Mouse (Mus musculus): ENCODE results near the gene Ttc39a. TPM values are rescaled to one million over a fixed set of nuclear protein-coding genes. Genes with fewer than 3 reads are reported as not detected.
A peak's percentile ranks its signal among the peaks of the same experiment; 100 is the strongest.

Gene Ttc39a
- total RNA-seq, 2 experiments from 2014 or later: 0.83 to 1.1 TPM

DNA sequence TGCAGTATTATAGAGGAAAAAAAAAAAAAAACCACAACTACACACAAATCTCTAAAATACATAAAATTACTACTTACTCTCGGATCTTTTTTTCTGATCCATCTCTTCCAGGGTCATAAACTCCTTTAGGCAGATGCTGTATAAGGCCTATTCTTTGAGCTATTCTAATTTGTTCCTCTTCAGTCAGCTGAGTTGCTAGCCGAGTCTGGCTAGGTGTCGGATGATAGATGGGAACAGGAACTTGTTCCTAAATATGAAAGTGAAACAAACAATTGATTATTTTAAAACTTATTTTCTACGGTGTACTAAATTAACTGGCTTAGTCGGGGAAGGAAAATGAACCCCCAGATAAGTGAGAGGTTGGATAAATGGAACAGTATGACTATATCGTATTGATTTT lies 50.4 kb downstream of the Ttc39a start:
- no peak for DNase-seq (ENCODE audit: low spot score in 2 of 2)

DNA sequence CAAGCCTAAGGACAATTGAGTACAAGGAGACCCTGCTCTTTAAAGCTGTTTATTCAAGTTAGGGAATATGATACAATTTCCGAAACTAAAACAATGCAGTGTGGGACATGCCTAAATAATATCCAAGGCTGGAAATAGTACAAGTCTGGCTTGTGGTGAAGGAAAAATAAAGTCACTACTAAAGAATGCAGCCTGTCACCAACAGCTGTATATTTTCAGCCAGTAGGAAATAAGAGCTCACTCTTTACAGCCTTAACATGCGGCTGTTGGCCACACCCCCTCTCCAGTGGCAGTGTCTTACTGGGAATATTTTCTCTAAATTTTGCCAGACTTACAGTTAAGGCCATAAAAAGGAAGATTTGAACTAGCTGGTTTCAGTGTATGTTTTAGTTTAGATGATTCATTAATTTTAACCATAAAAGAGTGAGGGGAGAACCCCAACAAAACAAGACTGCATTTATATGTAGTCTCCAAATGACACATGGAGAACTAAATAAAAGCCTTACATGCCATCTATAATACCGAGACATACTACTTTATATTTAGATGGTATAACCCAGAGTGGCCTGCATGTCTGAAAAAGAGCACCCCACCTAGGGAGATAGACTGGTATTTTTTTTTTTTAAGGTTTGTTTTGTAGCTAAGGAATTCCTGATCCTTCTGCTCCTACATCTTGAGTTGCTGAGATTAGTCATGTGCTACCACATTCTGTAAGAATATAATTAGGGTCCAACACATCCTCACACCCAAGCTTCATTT lies 54.2 kb downstream of the Ttc39a start:
- DNase-seq (ENCODE audit: low spot score in 2 of 2): no peak

DNA sequence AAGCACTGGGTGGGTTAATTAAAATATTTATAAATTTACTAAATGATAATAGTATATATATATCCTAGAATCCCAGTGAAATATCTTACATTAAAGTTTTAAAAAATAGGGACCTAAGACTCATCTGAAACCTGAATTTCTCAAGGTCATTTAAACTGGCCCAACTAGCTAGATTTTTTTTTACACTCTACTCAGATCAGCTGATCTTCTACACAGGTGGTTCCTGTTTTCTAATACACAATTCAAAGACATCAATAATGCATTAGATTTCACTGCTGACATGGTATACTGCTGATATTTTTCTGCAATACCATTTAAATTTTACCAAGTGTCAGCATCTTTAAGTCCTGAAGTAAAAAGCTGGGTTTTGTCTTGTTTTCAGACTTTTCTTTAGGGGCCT lies 57.5 kb downstream of the Ttc39a start:
- DNase-seq (ENCODE audit: low spot score in 2 of 2): no peak

DNA sequence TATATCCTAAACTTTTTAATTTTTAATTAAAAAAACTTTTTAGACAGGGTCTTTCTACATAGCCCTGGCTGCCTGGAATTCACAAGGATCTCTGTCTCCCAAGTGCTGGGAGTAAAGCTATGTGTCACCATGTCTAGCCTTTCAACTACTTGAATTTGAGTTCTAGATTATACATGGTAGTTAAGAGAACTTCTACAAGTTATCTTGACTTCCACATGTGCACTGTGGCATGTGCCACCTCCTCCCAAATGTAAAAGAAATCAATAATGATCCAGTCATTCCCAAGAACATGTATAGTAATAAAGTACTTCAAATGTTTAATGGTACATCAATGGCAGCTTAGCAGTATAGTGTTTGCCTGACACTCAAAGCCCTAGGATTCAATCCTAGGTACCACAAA lies 61.3 kb downstream of the Ttc39a start:
- no peak for DNase-seq (ENCODE audit: low spot score in 2 of 2)

DNA sequence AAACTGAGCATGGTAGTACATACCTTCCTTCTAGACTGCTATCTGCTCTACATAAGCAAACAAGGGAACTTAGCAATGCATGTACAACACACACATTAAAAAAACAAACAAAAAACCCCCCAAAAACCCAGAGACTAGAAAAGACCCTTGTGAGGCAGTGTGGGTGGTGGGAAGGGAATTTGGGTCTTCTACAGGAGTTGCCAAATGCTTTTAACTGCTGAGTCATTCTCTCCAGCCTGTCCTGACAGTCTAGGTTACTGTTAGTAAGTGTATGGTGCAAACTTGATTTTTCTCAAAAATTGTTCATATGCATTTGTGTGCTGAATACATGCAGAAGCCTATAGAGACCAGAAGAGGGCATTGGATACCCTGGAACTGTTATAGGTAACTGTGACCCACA lies 65.2 kb downstream of the Ttc39a start:
- no peak for DNase-seq (ENCODE audit: low spot score in 2 of 2)

DNA sequence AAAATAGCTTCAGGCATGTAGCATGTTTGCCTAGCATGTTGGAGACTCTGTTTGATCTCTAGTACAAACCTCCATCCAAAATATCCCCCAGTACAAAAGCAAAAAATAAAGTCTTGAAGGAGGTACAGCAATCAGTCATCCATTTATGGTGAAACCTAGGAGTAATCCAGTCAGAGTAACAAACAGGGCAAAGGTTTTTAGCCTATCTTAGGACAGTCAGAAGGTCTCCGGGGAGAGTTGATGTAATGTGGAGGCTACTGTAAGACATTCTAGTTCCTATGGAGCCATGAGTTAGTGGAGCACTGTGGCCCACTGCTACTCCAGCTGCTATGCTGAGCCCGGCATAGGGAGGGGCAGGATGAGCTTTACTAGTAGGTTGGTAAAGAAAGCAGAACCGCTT lies 66.1 kb downstream of the Ttc39a start:
- no peak for DNase-seq (ENCODE audit: low spot score in 2 of 2)

DNA sequence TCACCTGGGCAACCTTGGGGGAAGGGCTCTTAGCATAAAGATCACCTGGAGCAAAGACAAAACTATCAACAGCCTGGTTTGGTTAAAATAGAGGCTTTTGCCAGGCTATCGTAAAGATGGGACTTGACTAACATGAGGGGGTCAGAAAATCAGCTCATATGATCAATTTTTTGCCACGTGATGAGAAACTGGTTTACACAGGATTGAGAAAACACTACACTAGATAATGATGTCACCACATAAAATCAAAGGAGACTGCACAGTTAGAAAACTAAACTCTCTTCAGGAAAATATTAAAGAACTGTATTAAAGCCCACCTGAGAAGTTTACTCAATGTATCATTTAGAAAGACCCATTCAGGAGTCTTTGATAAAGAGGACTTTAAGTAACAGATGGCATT lies 68.7 kb downstream of the Ttc39a start:
- DNase-seq (ENCODE audit: low spot score in 2 of 2): no peak

DNA sequence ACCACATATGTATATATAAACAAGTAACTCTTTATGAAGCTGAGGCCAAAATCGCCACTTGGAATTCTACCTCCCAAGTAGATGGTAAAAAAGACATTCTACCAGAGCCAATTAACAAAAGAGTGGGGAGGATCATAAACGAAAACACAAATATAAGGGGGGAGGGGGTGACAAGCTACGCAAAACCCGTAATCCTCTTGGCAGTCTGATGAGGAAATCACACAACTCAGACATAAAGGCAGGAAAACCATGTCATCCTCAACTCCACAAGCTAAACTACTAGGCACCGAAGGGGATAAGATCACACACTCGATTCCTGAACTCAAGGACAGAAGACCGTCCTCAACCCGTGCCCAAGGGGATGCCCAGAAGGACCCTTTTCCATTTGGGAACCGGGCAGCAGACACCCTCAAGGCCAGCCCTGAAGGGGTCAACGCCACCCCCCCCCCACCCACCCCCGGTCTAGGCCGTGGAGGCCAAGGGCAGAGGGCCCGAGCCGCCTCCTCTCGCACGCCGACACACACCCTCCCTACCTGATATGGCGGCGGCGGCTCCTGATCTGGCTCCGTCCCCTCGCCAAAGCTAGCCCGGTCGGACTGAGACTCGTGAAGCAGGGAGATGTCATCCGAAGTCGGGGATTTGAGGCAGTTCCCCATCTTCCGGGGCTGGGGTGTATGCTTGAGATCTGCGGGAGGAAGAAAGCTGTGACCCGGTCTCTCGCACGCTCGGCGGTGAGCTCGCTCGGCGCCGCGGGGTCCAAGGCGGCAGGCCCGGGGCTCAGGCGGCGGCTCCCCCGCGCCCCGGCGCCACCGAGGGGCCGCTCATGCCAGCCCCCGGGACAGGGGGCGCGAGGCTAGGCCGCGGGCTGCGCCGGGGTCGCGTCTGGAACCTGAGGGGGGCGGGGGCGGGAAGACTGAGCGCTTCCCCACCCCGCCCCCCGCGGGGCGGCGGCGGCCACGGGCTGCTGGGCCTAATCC lies 69.4 kb downstream of the Ttc39a start:
- DNase-seq (ENCODE audit: low spot score in 2 of 2): peak; percentile 60 to 63

DNA sequence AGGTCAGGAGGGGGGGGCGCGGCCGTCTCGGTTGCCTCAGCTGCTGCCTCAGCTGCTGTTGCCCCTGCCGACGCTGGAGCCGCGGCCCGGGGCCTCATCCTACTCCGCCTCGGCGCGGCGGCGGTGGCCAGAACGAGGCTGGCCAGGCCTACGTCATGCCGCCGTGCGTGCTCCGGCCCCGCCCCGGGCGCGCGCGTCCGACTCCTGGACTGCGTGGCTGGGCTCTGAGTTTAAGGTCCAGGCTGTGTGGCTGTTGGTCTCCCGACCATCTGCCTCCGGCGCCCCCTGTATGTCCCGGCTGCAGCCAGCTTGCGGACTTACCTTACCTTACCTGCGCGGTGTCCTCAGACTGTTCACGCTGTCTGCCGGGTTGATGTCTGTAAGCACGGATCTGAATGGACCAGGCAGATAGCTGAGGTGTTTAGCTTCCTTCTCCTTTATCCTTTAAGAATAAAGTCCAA lies 70.2 kb downstream of the Ttc39a start:
- peak; percentile 88 to 92 for DNase-seq (ENCODE audit: low spot score in 2 of 2)

DNA sequence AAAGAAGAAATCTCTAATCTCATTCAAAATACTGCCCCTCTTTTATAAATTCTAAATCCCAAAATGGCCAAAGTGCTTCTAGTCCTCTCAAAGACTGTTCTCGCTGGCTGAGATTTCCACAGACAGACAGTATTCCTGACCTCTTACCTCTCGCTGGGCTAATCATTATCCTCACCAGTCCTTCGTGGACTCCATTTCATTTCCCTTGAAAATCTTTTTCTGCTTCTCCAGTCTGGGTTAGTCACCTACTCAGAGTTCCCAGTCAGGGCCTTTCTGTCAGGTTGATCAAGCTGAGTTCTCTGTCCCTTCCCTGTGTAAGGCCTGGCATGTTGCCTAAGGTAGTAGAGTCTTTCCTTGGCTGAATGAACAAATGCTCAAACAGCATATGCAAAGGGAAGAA lies 71.0 kb downstream of the Ttc39a start:
- no peak for DNase-seq (ENCODE audit: low spot score in 2 of 2)

DNA sequence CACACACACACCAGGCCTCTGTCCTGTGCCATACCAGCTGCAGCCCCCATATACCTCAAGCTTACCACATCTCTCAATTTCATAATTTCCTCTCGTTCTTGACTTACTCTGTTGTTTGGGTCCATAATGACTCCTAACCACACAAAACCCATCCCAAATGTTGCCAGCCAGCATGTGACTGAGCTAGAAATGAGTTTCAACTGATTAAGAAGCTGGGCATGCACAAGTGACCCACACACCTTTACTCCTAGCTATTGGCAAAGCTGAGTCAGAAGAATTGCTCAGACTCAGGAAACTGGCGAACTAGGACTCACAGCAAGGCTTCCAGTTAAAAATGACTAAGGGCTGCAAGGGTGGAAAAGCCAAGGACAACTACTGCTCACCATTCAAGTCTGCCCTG lies 75.0 kb downstream of the Ttc39a start:
- DNase-seq (ENCODE audit: low spot score in 2 of 2): no peak

DNA sequence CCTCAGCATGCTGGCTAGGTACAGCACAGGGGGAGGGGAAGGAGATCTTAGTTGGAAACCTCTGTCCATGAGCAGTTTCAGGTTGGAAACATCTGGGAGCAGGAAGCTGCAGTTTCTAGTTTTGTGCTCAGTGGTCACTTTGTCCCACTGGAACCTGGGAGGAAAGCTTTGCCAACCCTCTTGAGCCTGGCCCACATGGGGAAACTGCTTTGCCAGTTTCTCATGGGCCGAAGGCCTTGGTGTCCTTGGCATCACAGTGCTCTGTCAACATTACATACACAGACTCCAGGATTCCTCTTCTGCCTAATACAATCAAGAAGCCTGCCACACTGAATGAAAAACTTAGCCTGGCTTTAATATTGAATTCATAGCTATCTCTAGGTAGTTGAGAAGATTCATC lies 76.3 kb downstream of the Ttc39a start:
- no peak for DNase-seq (ENCODE audit: low spot score in 2 of 2)

DNA sequence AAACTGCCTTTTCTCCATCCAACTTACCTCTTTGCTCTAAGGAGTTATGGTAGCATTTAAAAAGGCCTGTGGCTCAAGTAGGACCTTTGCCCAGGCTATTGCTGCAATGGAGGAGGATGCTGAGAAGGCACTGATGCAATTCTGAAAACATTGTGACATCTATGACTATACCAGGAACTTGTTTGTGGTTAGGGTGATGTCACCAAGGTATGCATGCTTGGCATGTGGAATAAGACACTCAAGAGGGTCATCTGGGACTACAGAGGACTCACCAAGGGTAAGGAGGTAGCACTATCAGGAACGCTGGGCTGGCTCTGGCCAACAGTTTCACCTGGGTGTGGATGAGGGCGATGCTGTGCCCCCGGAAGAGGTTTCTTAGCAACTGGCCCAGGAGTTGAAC lies 78.2 kb downstream of the Ttc39a start, which contains the start of gene Rnf11:
Gene Rnf11, minus strand, starts transcription at position 108 of the 400 bp plus-strand sequence.
- DNase-seq (ENCODE audit: low spot score in 2 of 2): no peak

DNA sequence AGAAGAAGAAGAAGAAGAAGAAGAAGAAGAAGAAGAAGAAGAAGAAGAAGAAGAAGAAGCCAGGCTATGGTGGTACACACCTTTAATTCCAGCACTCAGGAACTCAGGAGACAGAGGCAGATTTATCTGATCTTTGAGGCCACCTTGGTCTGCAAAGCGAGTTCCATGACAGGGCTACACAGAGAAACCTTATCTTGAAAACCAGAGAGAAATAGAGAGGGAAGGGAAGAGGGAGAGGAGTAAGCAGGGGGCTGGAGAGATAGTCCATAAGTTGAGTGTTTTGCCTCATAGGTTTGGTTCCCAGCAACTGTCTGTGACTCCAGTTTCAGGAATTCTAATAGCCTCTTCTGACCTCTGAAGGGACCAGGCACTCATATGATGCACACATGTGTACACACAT lies 82.4 kb downstream of the Ttc39a start:
- DNase-seq (ENCODE audit: low spot score in 2 of 2): no peak

DNA sequence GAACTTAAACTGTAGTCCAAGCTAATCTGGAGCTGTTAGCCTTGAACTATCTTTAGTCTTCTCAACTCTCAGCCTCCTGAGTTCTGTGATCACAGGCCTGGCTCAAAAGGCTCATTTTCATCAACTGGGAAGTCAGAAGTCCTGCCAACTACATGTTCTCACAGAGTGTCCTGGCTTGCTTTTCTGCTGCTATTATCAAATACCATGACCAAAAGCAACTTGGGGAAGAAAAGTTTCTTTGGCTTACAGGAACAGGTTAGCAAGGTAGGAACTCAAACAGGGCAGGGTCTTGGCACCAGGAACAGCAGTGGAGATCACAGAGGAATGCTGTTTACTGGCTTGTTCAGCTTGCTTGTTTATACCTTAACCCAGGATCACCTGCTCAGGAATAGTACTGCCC lies 87.2 kb downstream of the Ttc39a start:
- no peak for DNase-seq (ENCODE audit: low spot score in 2 of 2)

Other genes starting within 250 kb of the Ttc39a start
- 10 to 100 TPM; 56.5 to 63.7 TPM for gene Osbpl9, start 204.4 kb upstream of the Ttc39a start, total RNA-seq (2021)
- under 1 TPM; 0.71 to 0.85 TPM for gene Calr4, start 172.1 kb upstream of the Ttc39a start, total RNA-seq (2021)
- 100 to 1,000 TPM; 168 TPM for gene Eps15, start 126.4 kb upstream of the Ttc39a start, total RNA-seq (2021)
- 100 to 1,000 TPM; 164 to 180 TPM for gene Rnf11, start 78.1 kb downstream of the Ttc39a start, total RNA-seq (2021)
- gene 4930522H14Rik, start 124.7 kb downstream of the Ttc39a start, total RNA-seq (2021): not detected

Measured in layer of hippocampus, postnatal 10 days (tissue).